Mouse (Mus musculus) E14TG2a.4 (cell line): Measurements from ENCODE around the gene Ift27.

Experiments
- CTCF ChIP-seq: conservative IDR thresholded peaks from 2 replicates; pipeline ENCODE4 v1.5.1; 2014; ENCODE audit warnings: low read length
- POU5F1 ChIP-seq: IDR thresholded peaks from 2 replicates; pipeline ENCODE4 v1.6.1; 2014; ENCODE audit warnings: low read length, borderline replicate concordance

DNA sequence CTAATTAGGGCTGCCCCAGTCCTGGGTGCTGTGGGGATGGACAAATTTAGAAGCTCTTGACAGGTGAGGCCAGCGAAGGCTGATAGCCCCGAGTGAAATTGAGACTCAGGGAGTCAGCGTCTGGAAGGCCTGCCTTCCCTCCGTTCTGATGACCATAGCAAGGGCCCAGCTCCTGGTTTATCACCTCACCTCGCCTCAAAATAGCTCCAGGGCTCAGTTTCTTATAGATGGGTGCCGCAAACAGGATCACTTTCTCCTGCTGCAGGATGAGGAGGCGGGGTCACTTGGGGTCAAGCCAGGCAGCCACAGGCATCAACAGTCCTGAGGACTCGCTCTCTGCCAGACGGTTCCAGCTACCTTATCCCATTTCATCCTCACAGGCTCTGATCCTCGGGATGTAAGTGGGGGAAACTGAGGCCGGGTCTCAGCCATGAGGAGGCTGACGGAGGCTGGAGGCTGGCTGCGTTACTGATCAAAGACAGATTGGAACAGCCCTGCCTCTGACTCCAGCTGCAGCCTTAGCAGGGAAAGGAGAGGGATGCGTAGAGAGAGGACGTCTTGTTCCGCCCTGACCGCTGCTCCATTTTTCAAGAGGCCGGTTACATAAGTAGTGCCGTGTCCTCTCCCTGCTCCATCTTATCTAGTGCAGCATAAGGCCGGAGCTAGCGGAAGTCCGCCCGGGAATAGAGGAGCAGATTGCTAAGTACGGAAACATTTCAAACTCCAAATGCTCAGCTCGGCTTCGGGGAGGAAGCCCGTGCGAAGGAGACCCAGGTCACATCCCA, 21.4 kb upstream of the Ift27 start:
- TF ChIP-seq CTCF (no peak), POU5F1 (no peak)
